Mouse (Mus musculus) liver, embryonic 14.5 days (tissue): Measurements from ENCODE around the gene Igsf21.

ENCODE experiments used
- CTCF ChIP-seq: IDR thresholded peaks from 2 replicates; pipeline ENCODE4 v1.5.1; 2016; ENCODE audit warnings: antibody characterized with exemption, low read depth, control low read depth
- EP300 ChIP-seq: IDR thresholded peaks from 2 replicates; pipeline ENCODE4 v1.6.1; 2016; ENCODE audit warnings: antibody characterized with exemption, low read depth

DNA sequence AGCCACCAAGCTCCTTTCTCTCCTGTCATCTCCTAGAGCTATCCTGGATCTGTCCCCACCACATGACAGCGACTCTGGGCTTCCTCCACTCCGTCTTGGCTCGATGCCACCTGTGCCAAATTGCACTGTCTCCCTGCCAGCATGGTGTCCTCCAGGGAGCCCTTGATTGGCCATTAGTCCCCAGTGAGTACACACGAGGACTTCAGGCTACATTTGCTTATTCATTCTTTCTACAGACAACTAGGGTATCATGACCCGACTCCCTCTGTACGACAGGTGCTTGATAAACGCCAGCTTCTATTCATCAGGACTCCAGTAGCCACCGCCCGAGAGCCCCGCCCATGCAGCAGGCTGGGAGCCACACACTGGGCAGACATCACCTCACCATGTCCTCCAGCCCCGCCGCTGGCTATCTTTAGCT, 40.8 kb downstream of the Igsf21 start:
- TF ChIP-seq CTCF (no peak), EP300 (no peak)
